Mouse (Mus musculus): Measurements from ENCODE around the gene Nxpe5.

DNA sequence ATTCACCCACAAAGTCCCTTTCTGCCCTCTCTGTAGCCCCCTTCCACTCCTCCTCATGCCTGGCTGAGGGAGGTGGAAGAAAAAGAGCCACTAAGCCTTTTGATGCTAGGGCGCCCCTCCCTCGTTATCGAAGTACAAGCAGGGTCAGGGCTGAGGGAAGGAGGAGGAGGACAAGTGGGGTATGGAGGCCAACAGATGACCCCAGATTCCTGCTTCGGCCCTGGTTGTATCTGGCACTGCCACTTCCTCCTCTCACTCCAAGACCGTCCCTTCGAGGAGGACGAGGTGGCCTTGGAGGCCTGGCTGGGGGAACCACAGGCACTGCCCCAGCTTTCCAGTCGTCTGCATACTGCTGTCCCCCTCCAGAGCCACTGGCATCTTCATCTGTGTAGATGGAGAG, 48.5 kb downstream of the Nxpe5 start:
- TF ChIP-seq CTCF (IDR thresholded peaks at IDR 0.05; ENCODE audit: low read depth) (no peak), EP300 (IDR thresholded peaks at IDR 0.05; ENCODE audit: low read depth) (no peak)

Data from liver, embryonic 14.5 days (tissue).